Mouse (Mus musculus): ENCODE measurements around the gene Tmem60.

Gene Tmem60

GRCm38 (mm10) chr5:20906191-20906590 lies 24.2 kb downstream of the Tmem60 start:
- no peak for DNase-seq (ENCODE audit: low read depth, low spot score)

- DNase-seq (ENCODE audit: low read depth, low spot score) = no peak
Measured at GRCm38 (mm10) chr5:20911741-20912140, 29.8 kb downstream of the Tmem60 start.

GRCm38 (mm10) chr5:20913372-20914275 lies 31.6 kb downstream of the Tmem60 start:
- peak; percentile 50 for DNase-seq (ENCODE audit: low read depth, low spot score)

GRCm38 (mm10) chr5:20918967-20919366 lies 37.0 kb downstream of the Tmem60 start:
- DNase-seq (ENCODE audit: low read depth, low spot score) = no peak

- DNase-seq (ENCODE audit: low read depth, low spot score) = no peak
Measured at GRCm38 (mm10) chr5:20919566-20919965, 37.6 kb downstream of the Tmem60 start.

- DNase-seq (ENCODE audit: low read depth, low spot score) = no peak
Measured at GRCm38 (mm10) chr5:20924608-20925007, 42.6 kb downstream of the Tmem60 start.

GRCm38 (mm10) chr5:20925451-20925850 lies 43.5 kb downstream of the Tmem60 start:
- DNase-seq (ENCODE audit: low read depth, low spot score) = no peak

GRCm38 (mm10) chr5:20929669-20930151 lies 47.7 kb downstream of the Tmem60 start:
- no peak for DNase-seq (ENCODE audit: low read depth, low spot score)

GRCm38 (mm10) chr5:20930430-20930829 lies 48.4 kb downstream of the Tmem60 start:
- DNase-seq (ENCODE audit: low read depth, low spot score) = no peak

GRCm38 (mm10) chr5:20931300-20931699 lies 49.3 kb downstream of the Tmem60 start:
- no peak for DNase-seq (ENCODE audit: low read depth, low spot score)

- no peak for DNase-seq (ENCODE audit: low read depth, low spot score)
Measured at GRCm38 (mm10) chr5:20932585-20932984, 50.6 kb downstream of the Tmem60 start.

GRCm38 (mm10) chr5:20935934-20936333 lies 53.9 kb downstream of the Tmem60 start:
- no peak for DNase-seq (ENCODE audit: low read depth, low spot score)
